Mouse (Mus musculus) testis, adult 2 months (tissue): ENCODE data around the gene A230050P20Rik. TPM values are rescaled to one million over a fixed set of nuclear protein-coding genes. Genes with fewer than 3 reads are reported as not detected.

Experiments
- H3K27ac ChIP-seq: fragments of 200-500 bp; 2 replicates; pipeline ENCODE4 v1.5.1; 2012; ENCODE audit warnings: low read depth, low read length; ENCODE audit not compliant: control insufficient read depth, insufficient read depth
- H3K27me3 ChIP-seq: fragments of 200-500 bp; 2 replicates; pipeline ENCODE4 v1.6.1; 2012; ENCODE audit warnings: mild to moderate bottlenecking, low read length, moderate library complexity; ENCODE audit not compliant: control insufficient read depth, insufficient read depth
- H3K36me3 ChIP-seq: fragments of 200-500 bp; 2 replicates; pipeline ENCODE4 v1.6.1; 2012; ENCODE audit warnings: mild to moderate bottlenecking, low read length; ENCODE audit not compliant: control insufficient read depth, insufficient read depth
- H3K4me1 ChIP-seq: fragments of 200-500 bp; 2 replicates; pipeline ENCODE4 v1.6.1; 2012; ENCODE audit warnings: low read length; ENCODE audit not compliant: control insufficient read depth, insufficient read depth
- H3K4me3 ChIP-seq: fragments of 200-500 bp; 2 replicates; pipeline ENCODE4 v1.5.1; 2012; ENCODE audit warnings: low read depth, mild to moderate bottlenecking, low read length, moderate library complexity, mixed read lengths; ENCODE audit not compliant: control insufficient read depth
- CTCF ChIP-seq: fragments of 200-500 bp; IDR thresholded peaks from 2 replicates; pipeline ENCODE4 v1.5.1; 2012; ENCODE audit warnings: low read depth, mild to moderate bottlenecking, inconsistent platforms, low read length, moderate library complexity; ENCODE audit not compliant: control insufficient read depth, insufficient read depth, insufficient replicate concordance
- POLR2A ChIP-seq: fragments of 200-500 bp; IDR thresholded peaks from 2 replicates; pipeline ENCODE4 v1.6.1; 2012; ENCODE audit warnings: low read depth, mild to moderate bottlenecking, inconsistent platforms, low read length, moderate library complexity; ENCODE audit not compliant: control insufficient read depth
- polyA plus RNA-seq: library from polyadenylated mRNA; depleted of rRNA; stranded (reverse); fragments of >200 nt; gene quantifications from 2 replicates; pipeline ENCODE4 v1.2.3, GENCODE M21; 2012

Gene A230050P20Rik
- polyA plus RNA-seq, 1 experiment: 2.6 TPM

GRCm38 (mm10) chr9:20886563-20886962, 18.1 kb downstream of the A230050P20Rik start:
- TF ChIP-seq CTCF (no peak), POLR2A (no peak)
- Histone ChIP-seq H3K4me1 (peaks cover 9% of the 10 kb centered on the region), H3K27ac (0 out of 2 replicates have a peak overlapping the region, but pooled peaks have one; percentile 30), H3K27me3 (no peaks in the 10 kb centered on the region), H3K4me3 (peak overlapping the region; percentile 43), H3K36me3 (peaks cover 3% of the 10 kb centered on the region)

- peaks cover 9% of the 10 kb centered on the region for H3K4me1 ChIP-seq
- peak overlapping the region; percentile 90 for H3K27ac ChIP-seq
- peak overlapping the region; percentile 82 for H3K4me3 ChIP-seq
- peaks cover 4% of the 10 kb centered on the region for H3K36me3 ChIP-seq
- no peak for TF ChIP-seq CTCF
- TF ChIP-seq POLR2A: no peak
- H3K27me3 ChIP-seq: no peaks in the 10 kb centered on the region
Observed at GRCm38 (mm10) chr9:20887191-20887590, 18.7 kb downstream of the A230050P20Rik start.

GRCm38 (mm10) chr9:20887704-20888385, 19.4 kb downstream of the A230050P20Rik start, which contains the start of gene Ppan:
Gene Ppan (plus strand): TSS chr9:20888175.
- Histone ChIP-seq H3K27me3 (no peaks in the 10 kb centered on the region), H3K27ac (peak within 1 kb of the TSS; percentile 99), H3K4me1 (peaks cover 9% of the 10 kb centered on the region), H3K36me3 (peaks cover 5% of the 10 kb centered on the region), H3K4me3 (peak within 1 kb of the TSS; percentile 93)
- TF ChIP-seq CTCF (no peak), POLR2A (peak; percentile 98)

- TF ChIP-seq POLR2A (no peak), CTCF (no peak)
- Histone ChIP-seq H3K27ac (peak overlapping the region; percentile 70; the same call in 1 of the 2 replicates), H3K27me3 (no peaks in the 10 kb centered on the region), H3K4me1 (peaks cover 9% of the 10 kb centered on the region), H3K4me3 (peak overlapping the region; percentile 93), H3K36me3 (peaks cover 5% of the 10 kb centered on the region)
Observed at GRCm38 (mm10) chr9:20888386-20888765, 19.9 kb downstream of the A230050P20Rik start.

GRCm38 (mm10) chr9:20889185-20890141, 21.0 kb downstream of the A230050P20Rik start:
- H3K27ac ChIP-seq: no peak overlapping the region
- TF ChIP-seq CTCF (no peak), POLR2A (no peak)
- H3K36me3 ChIP-seq: peaks cover 5% of the 10 kb centered on the region
- no peaks in the 10 kb centered on the region for H3K27me3 ChIP-seq
- peaks cover 9% of the 10 kb centered on the region for H3K4me1 ChIP-seq
- no peak overlapping the region for H3K4me3 ChIP-seq

GRCm38 (mm10) chr9:20890411-20890810, 22.0 kb downstream of the A230050P20Rik start:
- no peaks in the 10 kb centered on the region for H3K27me3 ChIP-seq
- H3K27ac ChIP-seq: no peak overlapping the region
- H3K4me1 ChIP-seq: peaks cover 9% of the 10 kb centered on the region
- no peak overlapping the region for H3K4me3 ChIP-seq
- peaks cover 7% of the 10 kb centered on the region for H3K36me3 ChIP-seq
- TF ChIP-seq CTCF (no peak), POLR2A (no peak)
